Mouse (Mus musculus) c-Kit-positive CD71-positive TER-119-positive erythroid progenitor cells, embryonic 14.5 days (primary cell): Measurements from ENCODE around the gene Ltc4s.

ENCODE experiments used
- DNase-seq: peaks from one replicate; pipeline ENCODE4 v3.0.0-alpha.2; 2013; ENCODE audit warnings: low spot score

Gene Ltc4s

DNA sequence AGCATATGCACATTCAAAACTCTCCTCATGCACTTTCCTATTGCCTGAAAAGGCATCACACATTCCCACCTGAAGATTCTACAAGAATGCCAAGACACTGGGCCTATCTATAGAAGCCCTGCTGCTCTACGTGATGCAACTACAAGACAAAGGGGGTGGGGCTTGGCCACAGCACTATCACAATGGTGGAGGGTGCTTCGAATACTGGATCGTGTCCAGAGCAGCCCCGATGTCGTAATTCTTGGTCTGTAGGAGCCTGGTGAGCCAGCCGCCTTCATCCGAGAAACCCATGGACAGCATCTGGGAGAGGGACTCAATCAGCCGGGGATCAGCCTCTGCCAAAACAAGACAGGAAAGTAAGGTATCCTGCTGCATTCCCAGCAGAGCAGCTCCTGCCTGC is 37.8 kb downstream of the Ltc4s start:
- DNase-seq = no peak

DNA sequence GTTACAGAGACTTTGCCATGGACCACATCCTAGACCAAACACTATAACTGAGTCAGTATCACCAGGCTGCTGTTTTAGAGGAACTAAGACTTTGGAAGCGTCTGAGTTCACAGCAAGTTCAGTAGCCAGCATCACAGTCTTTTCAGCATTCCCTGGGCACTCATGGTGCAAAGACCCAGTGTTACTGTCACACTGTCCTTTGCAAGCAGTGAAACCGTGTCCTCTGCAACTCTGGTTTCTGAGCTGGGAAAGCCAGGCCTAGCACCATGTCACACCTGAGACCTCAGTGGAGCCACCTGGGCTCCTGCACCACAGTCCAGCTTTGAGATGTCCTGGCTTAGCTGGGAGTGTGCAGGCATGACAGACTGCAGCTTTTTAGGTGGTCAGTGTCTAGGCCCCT is 39.5 kb downstream of the Ltc4s start:
- no peak for DNase-seq

DNA sequence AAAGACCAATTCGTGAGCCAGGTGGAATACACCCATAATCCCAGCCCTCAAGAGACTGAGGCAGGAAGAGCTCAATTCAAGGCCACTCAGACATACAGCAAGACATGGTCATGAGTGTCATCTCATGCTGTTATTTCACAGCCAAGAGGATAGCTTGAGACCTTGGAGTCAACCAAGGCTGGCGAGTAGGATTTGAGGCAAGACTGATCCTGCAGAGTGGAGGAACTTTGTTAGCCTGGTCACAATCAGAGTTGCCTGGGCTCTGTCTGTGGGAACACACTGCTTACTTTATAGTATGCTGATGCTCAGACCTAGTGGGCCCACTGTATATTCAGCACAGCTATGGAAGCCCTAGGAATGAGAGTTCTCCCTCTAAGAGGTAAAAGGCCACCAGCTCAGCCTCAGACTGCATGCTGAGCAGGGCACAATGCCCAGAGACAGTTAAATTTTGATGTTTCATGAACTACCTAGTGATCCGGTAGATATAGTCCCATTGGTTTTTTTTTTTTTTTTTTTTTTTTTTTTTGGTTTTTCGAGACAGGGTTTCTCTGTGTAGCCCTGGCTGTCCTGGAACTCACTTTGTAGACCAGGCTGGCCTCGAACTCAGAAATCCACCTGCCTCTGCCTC is 40.1 kb downstream of the Ltc4s start:
- no peak for DNase-seq

DNA sequence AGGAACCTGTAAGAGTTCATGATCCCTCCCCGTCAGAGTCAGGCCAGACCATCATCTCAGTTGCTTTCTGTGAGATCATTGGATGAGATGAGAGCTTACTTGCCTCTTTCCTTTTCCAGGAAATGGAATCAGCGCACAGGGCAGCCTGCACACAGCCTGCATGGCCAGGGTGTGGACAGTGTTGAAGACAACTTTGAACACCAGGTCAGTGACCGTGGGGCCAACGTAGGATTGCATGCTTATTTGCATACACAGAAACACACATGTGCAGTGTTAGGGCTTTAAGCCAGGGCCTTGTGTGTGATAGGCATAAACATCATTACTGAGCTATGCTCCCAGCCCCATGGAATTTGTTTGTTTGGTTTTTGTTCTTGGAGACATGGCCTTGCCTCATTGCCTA is 40.9 kb downstream of the Ltc4s start:
- DNase-seq = no peak

DNA sequence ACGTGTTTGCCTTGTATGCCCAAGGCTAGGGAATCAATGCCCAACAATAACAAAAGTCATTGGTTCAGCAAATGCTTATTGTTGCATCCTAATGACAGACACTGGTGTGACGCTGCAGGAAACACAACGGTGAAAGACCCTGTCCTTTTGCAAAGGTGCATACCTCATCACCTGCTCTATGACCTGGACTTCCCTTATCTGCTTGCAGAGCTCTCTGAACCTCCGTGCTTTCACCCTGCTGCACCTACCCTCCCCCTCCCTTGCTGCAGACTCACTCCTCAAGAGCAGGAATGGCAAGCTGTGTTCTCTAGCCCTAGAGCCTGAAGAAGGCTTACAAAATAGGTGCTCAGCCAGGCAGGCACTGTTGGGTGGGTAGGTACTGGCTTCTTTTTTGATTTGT is 43.6 kb downstream of the Ltc4s start:
- DNase-seq = no peak

DNA sequence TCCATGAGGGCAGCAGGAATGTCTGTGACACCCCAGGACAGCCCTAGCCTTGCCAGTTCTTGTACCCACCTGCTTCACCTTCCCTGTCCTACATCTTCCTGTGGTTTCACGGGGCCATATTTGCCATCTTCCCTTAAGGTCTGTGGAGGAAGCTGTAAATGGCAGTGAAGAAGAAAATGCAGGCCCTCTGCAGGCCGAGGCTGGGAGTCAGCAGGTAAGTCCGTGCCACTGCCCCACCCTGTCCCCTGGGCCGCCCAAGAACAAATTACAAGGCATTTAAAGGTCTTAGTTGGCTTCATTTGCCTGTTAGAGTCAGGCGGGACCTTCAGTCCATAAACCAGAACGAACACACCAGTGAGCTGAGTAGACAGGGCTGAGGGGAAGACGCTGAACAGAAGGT is 44.3 kb downstream of the Ltc4s start:
- DNase-seq = no peak

DNA sequence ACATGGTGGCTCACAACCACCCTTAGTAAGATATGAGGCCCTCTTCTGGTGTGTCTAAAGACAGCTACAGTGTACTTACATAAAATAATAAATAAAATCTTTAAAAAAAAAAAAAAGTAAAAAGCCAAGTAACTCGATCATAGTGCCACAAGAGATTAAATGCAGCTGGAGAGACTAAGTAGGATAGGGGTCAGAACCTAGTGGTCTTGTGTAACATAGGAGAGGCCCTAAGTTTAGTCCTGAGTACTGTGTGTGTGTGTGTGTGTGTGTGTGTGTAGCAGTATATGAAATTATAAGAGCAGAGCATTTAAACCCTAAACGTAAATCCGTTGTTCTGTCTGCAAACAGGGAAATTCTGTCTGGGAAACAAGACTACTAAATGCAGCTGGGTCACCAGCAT is 46.1 kb downstream of the Ltc4s start:
- DNase-seq = no peak

DNA sequence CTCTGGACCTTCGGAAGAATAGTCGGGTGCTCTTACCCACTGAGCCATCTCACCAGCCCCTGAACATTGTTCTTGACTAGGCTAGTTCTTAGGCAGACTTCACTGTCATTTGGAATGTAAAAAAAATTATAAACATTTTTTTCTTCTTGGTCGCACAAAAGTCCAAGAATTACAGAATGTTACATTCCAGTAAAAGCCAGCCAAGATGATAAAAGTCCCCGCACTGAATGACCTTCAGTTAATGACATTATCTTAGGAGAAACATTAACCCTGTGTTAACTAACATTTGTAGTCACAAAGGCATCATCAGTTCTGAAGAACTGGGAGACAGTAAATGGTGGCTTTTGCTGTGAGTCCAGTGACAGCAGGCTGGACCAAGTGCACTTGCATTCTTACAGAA is 48.1 kb downstream of the Ltc4s start:
- DNase-seq = no peak

DNA sequence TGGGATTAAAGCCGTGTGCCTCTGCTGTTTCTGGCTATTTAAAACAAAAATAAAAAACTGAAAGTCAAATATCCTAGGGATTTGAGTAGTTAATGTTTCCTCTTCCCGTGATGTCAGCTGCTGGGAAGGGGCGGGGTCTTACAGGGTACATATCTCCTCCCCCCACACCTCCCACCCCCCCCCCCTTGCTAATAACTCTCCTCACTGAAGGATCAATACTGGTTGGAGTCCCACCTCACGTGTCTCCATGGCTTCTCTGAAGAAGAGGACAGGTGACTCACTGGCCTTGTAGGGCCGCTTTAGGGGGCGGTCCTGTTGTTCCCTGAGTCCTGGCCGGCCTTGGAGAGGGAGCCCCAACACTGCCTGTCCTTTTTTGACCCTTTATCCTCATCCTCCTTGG is 49.7 kb downstream of the Ltc4s start:
- no peak for DNase-seq
